Mouse (Mus musculus) testis, adult 2 months (tissue): ENCODE measurements around the gene Slfn3.

Source experiments
- CTCF ChIP-seq: fragments of 200-500 bp; IDR thresholded peaks from 2 replicates; pipeline ENCODE4 v1.5.1; 2012; ENCODE audit warnings: low read depth, mild to moderate bottlenecking, inconsistent platforms, low read length, moderate library complexity; ENCODE audit not compliant: control insufficient read depth, insufficient read depth, insufficient replicate concordance
- POLR2A ChIP-seq: fragments of 200-500 bp; IDR thresholded peaks from 2 replicates; pipeline ENCODE4 v1.6.1; 2012; ENCODE audit warnings: low read depth, mild to moderate bottlenecking, inconsistent platforms, low read length, moderate library complexity; ENCODE audit not compliant: control insufficient read depth

- TF ChIP-seq POLR2A (no peak), CTCF (no peak)
Observed at GRCm38 (mm10) chr11:83262673-83263072, 71.5 kb downstream of the Slfn3 start.
